Mouse (Mus musculus) neutrophil, adult 83 days (primary cell): Measurements from ENCODE around the gene Map10. TPM values are rescaled to one million over a fixed set of nuclear protein-coding genes. Genes with fewer than 3 reads are reported as not detected.

ENCODE experiments used
- total RNA-seq, 2 experiments: library from RNA; stranded (reverse); gene quantifications; one replicate each; pipeline ENCODE4 v1.2.4; 2023

The Map10 gene
- 1 to 10 TPM; 1.1 to 1.3 TPM for total RNA-seq

DNA sequence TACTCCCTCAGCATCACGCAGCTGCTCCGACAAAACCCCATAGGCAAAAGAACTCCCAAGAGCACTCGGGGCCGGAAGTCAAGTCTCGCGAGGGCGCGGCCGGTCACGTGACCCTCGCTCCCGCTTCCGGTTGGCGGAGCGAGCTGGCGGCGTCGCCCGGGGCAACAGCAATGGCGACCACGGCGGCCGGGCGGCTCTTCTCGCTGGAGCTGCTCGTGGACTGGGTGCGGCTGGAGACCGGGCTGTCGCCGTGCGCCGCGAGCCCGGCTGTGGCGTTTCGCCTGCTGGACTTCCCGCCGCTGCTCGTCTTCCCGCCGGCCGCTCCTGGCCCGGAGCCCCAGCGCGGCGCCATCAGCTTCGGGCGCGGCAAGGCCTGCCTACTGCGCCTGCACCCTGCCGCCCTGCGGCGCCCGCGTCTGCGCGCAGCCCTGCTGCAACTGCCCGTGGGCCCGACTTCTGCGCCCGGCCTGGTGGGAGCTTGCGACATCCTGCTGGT, at the start of gene Map10:
Map10 (plus strand) TSS at position 119 of the 496 bp plus-strand sequence.

Other genes with a start within 250 kb of the Map10 start
- gene Sipa1l2, start 100.0 kb upstream of the Map10 start, total RNA-seq = 10 to 100 TPM; 28.2 to 35.0 TPM
- 10 to 100 TPM; 12.8 to 14.4 TPM for gene Ntpcr, start 60.1 kb downstream of the Map10 start, total RNA-seq
- under 1 TPM in 1 of 2 experiments, not detected in 1; 0.18 TPM for gene Pcnx2, start 228.5 kb downstream of the Map10 start, total RNA-seq
- not detected for gene Map3k21, start 240.6 kb downstream of the Map10 start, total RNA-seq